Comparison of ENCODE assay signal across 9 mouse cellular contexts in the genomic region with DNA sequence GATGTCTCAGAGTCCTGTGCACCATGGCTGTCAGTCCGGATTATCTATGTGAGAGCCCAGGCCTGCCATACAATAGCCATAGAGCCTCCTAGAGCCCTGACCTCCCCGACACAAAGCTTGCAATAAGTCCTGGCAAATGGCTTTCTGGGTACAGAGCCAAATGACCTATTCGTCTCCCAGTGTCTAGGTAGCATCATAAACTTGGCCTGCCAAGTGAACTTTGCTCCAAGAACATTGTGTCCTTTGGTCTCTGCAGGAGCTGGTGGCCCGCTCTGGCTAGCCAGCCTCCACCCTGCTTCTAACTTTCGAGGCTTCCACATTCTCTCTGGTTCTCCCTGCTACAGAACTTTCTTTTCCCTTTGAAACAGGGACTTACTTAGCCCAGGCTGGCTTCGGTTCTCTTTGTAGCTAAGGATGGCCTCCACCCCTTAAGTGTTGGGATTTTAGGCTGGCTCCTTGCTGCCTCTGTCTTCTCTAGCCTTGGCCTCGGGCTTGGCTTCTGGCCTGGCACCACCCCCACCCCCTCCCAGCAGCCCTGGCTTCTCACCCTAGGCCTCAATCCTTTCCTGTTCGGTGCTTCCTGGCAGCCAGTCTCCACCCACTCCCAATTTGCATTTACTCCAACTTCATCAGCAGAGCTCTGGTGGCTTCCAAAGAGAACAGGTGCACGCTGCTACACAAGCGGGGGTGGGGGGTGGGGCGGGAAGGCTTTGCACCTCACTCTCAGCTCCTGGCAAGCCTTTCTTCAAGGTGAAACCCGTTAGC.
DNase-seq lines count a peak whose midpoint lies in the region.
"Had no signal": no experiment of that assay in that cellular context is flagged by ENCODE, and none has a peak within 500 bp of the region (broad histone marks: within the 10 kb centered on the region; RNA-seq: fewer than 3 reads in every experiment).

No protein-coding gene starts in this region.

- DNase-seq in gastrocnemius, adult 18-20 months (ENCODE audit: low spot score) = peak; percentile 74
- no peak for DNase-seq in gastrocnemius, postnatal 25 days
- peak; percentile 40 for DNase-seq in right cerebral cortex, adult 18-20 months
- DNase-seq in right cerebral cortex, postnatal 4 days = no peak
- peak; percentile 5 to 10 for DNase-seq in cerebellum, postnatal 36 days
- DNase-seq in thymus, postnatal 36 days = peak; percentile 8 to 29
- DNase-seq in spleen, postnatal 10 days (ENCODE audit: low spot score in 2 of 2) = no peak
- DNase-seq: gastrocnemius, postnatal 14 days; lung, postnatal 14 days had no signal

Comparison
In these comparisons a context has a peak if more than half of its experiments do, and no peak if none do; other contexts are left out.
1. DNase-seq: peak in gastrocnemius, adult 18-20 months (single experiment), right cerebral cortex, adult 18-20 months (single experiment), cerebellum, postnatal 36 days (2 of 2) and thymus, postnatal 36 days (2 of 2); none in gastrocnemius, postnatal 25 days (single experiment), right cerebral cortex, postnatal 4 days (single experiment) and spleen, postnatal 10 days (0 of 2).